Mouse (Mus musculus) embryonic fibroblast, embryonic 13.5 days (primary cell): ENCODE measurements around the gene Ripply3.

Source experiments
- CTCF ChIP-seq: IDR thresholded peaks from 2 replicates; pipeline ENCODE4 v1.5.1; 2011; ENCODE audit warnings: mild to moderate bottlenecking, control low read depth, low read length, moderate library complexity, borderline replicate concordance; ENCODE audit not compliant: insufficient read depth
- POLR2A ChIP-seq: IDR thresholded peaks from 2 replicates; pipeline ENCODE4 v1.6.1; 2011; ENCODE audit warnings: low read depth, mild to moderate bottlenecking, control low read depth, low read length, moderate library complexity

GRCm38 (mm10) chr16:94365435-94365834 is 37.2 kb downstream of the Ripply3 start:
- TF ChIP-seq CTCF = no peak
- TF ChIP-seq POLR2A = no peak
